Comparison of ENCODE assay signal across 16 mouse cellular contexts in the genomic region with DNA sequence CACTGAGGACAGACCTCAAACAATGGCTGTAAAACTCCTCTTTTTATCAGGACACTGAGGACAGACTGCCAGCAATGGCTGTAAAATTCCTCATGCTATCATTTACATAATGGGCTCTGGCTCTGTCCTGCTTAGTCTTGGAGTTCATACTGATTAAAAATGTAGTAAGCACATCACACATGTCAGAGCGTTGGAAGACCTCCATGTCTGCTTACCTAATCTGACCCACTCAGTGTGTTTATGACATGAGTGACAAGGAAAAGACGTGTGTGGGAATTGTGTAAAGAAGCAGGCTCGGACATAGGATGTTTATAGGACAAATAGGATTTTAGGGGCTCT.
DNase-seq lines count a peak whose midpoint lies in the region; ATAC-seq and TF ChIP-seq lines count a peak whose summit lies in the region.
"Had no signal": no experiment of that assay in that cellular context is flagged by ENCODE, and none has a peak within 500 bp of the region (broad histone marks: within the 10 kb centered on the region; RNA-seq: fewer than 3 reads in every experiment).

No protein-coding gene starts in this region.

- no peaks in the 10 kb centered on the region for H3K9me3 ChIP-seq in forebrain, embryonic 13.5 days (replicated peaks)
- H3K9me3 ChIP-seq in forebrain, postnatal 0 days (ENCODE audit: low read length): no peaks in the 10 kb centered on the region
- no peaks in the 10 kb centered on the region for H3K9me3 ChIP-seq in midbrain, postnatal 0 days (ENCODE audit: low read length)
- no peaks in the 10 kb centered on the region for H3K9me3 ChIP-seq in midbrain, embryonic 14.5 days (ENCODE audit: control insufficient read depth, low read length)
- H3K9me3 ChIP-seq in heart, postnatal 0 days (replicated peaks; ENCODE audit: control insufficient read depth, low read length): no peaks in the 10 kb centered on the region
- H3K9me3 ChIP-seq: liver, embryonic 15.5 days; midbrain, embryonic 10.5 days had no signal

- H3K9ac ChIP-seq in forebrain, embryonic 13.5 days: no peak overlapping the region
- no peak overlapping the region for H3K9ac ChIP-seq in forebrain, postnatal 0 days
- no peak overlapping the region for H3K9ac ChIP-seq in midbrain, postnatal 0 days (replicated peaks; ENCODE audit: low read length, poor library complexity, severe bottlenecking)
- H3K9ac ChIP-seq in midbrain, embryonic 14.5 days (replicated peaks; ENCODE audit: low read length): no peak overlapping the region
- no peak overlapping the region for H3K9ac ChIP-seq in heart, postnatal 0 days (replicated peaks; ENCODE audit: low read depth, low read length)
- H3K9ac ChIP-seq: hindbrain, embryonic 14.5 days; liver, embryonic 15.5 days had no signal

- no peak overlapping the region for H3K4me3 ChIP-seq in forebrain, embryonic 13.5 days
- H3K4me3 ChIP-seq in forebrain, postnatal 0 days (ENCODE audit: low read depth, low read length): no peak overlapping the region
- no peak overlapping the region for H3K4me3 ChIP-seq in midbrain, postnatal 0 days (ENCODE audit: low read depth, low read length)
- H3K4me3 ChIP-seq in midbrain, embryonic 14.5 days (replicated peaks; ENCODE audit: low read depth, low read length): no peak overlapping the region
- no peak overlapping the region for H3K4me3 ChIP-seq in heart, postnatal 0 days (ENCODE audit: low read depth, low read length)
- H3K4me3 ChIP-seq in kidney, adult 2 months (ENCODE audit: insufficient read depth, low read depth, low read length): no peak overlapping the region
- H3K4me3 ChIP-seq: liver, embryonic 15.5 days; midbrain, embryonic 10.5 days had no signal

- H3K27ac ChIP-seq in forebrain, embryonic 13.5 days: no peak overlapping the region
- no peak overlapping the region for H3K27ac ChIP-seq in forebrain, postnatal 0 days (ENCODE audit: low read depth, low read length)
- no peak overlapping the region for H3K27ac ChIP-seq in midbrain, postnatal 0 days (ENCODE audit: low read depth, low read length)
- H3K27ac ChIP-seq in midbrain, embryonic 14.5 days (replicated peaks; ENCODE audit: low read depth, low read length): no peak overlapping the region
- peak overlapping the region; percentile 88 for H3K27ac ChIP-seq in heart, postnatal 0 days (ENCODE audit: low read depth)
- H3K27ac ChIP-seq in kidney, adult 2 months (ENCODE audit: insufficient read depth, low read depth, low read length): no peak overlapping the region
- H3K27ac ChIP-seq: hindbrain, embryonic 14.5 days; liver, embryonic 15.5 days; midbrain, embryonic 10.5 days had no signal

- DNase-seq in forebrain, postnatal 0 days: no peak
- peak; percentile 17 for DNase-seq in midbrain, postnatal 0 days (ENCODE audit: low spot score)
- no peak for DNase-seq in midbrain, embryonic 14.5 days
- DNase-seq in heart, postnatal 0 days (ENCODE audit: low spot score): peak; percentile 76
- DNase-seq in frontal cortex, adult 2 months (ENCODE audit: extremely low spot score in 1 of 2, low spot score in 1 of 2): no peak
- DNase-seq in kidney, adult 2 months: no peak
- DNase-seq in natural killer cell, adult 2 months (ENCODE audit: low spot score in 2 of 2): no peak
- DNase-seq: adrenal gland, postnatal 25 days; B cell, adult 2 months; embryo, embryonic 11 days; left cerebral cortex, postnatal 4 days; right cerebral cortex, adult 18-20 months had no signal

- 0 out of 2 replicates have a peak, but pooled peaks have one; percentile 43 for TF ChIP-seq EP300 in heart, postnatal 0 days (IDR thresholded peaks at IDR 0.05; ENCODE audit: low read depth)

- 0 out of 2 replicates have a peak, but pooled peaks have one; percentile 19 for ATAC-seq in forebrain, embryonic 13.5 days
- ATAC-seq in forebrain, postnatal 0 days: no peak
- ATAC-seq in midbrain, postnatal 0 days (ENCODE audit: low FRiP score): no peak
- ATAC-seq in midbrain, embryonic 14.5 days (ENCODE audit: low FRiP score, low TSS enrichment): no peak
- peak; percentile 91 for ATAC-seq in heart, postnatal 0 days (ENCODE audit: insufficient read depth, low read depth)

- H3K36me3 ChIP-seq in forebrain, embryonic 13.5 days (ENCODE audit: poor library complexity, severe bottlenecking): no peaks in the 10 kb centered on the region
- no peaks in the 10 kb centered on the region for H3K36me3 ChIP-seq in forebrain, postnatal 0 days (ENCODE audit: insufficient read depth)
- no peaks in the 10 kb centered on the region for H3K36me3 ChIP-seq in midbrain, postnatal 0 days (ENCODE audit: insufficient read depth, low read length)
- no peaks in the 10 kb centered on the region for H3K36me3 ChIP-seq in midbrain, embryonic 14.5 days (ENCODE audit: control insufficient read depth, insufficient read depth, low read length)
- no peaks in the 10 kb centered on the region for H3K36me3 ChIP-seq in heart, postnatal 0 days (replicated peaks; ENCODE audit: control insufficient read depth, insufficient read depth, low read length)
- no peaks in the 10 kb centered on the region for H3K36me3 ChIP-seq in kidney, adult 2 months (ENCODE audit: control insufficient read depth, insufficient read depth, low read length)
- H3K36me3 ChIP-seq: liver, embryonic 15.5 days; midbrain, embryonic 10.5 days had no signal

- no peaks in the 10 kb centered on the region for H3K27me3 ChIP-seq in forebrain, embryonic 13.5 days
- H3K27me3 ChIP-seq in forebrain, postnatal 0 days (ENCODE audit: insufficient read depth, low read length): no peaks in the 10 kb centered on the region
- H3K27me3 ChIP-seq in midbrain, postnatal 0 days (ENCODE audit: insufficient read depth, low read length): no peaks in the 10 kb centered on the region
- H3K27me3 ChIP-seq in midbrain, embryonic 14.5 days (ENCODE audit: control insufficient read depth, insufficient read depth, low read length): no peaks in the 10 kb centered on the region
- H3K27me3 ChIP-seq in heart, postnatal 0 days (ENCODE audit: control insufficient read depth, insufficient read depth, low read length): no peaks in the 10 kb centered on the region
- H3K27me3 ChIP-seq in kidney, adult 2 months (replicated peaks; ENCODE audit: control insufficient read depth, insufficient read depth, low read length): no peaks in the 10 kb centered on the region
- H3K27me3 ChIP-seq: liver, embryonic 15.5 days had no signal

- H3K4me1 ChIP-seq in forebrain, embryonic 13.5 days: peaks cover 9% of the 10 kb centered on the region; the same call in 1 of the 2 replicates
- H3K4me1 ChIP-seq in forebrain, postnatal 0 days (ENCODE audit: insufficient read depth): no peaks in the 10 kb centered on the region
- no peaks in the 10 kb centered on the region for H3K4me1 ChIP-seq in midbrain, postnatal 0 days (ENCODE audit: insufficient read depth, low read length)
- H3K4me1 ChIP-seq in midbrain, embryonic 14.5 days (ENCODE audit: control insufficient read depth, insufficient read depth, low read length): 0 out of 2 replicates have a peak, but pooled peaks cover 13% of the 10 kb centered on the region
- peaks cover 7% of the 10 kb centered on the region for H3K4me1 ChIP-seq in heart, postnatal 0 days (ENCODE audit: control insufficient read depth, insufficient read depth)
- no peaks in the 10 kb centered on the region for H3K4me1 ChIP-seq in kidney, adult 2 months (ENCODE audit: control insufficient read depth, insufficient read depth, low read length)
- H3K4me1 ChIP-seq: liver, embryonic 15.5 days had no signal

- TF ChIP-seq CTCF in forebrain, postnatal 0 days (IDR thresholded peaks at IDR 0.05; ENCODE audit: low read depth): no peak
- no peak for TF ChIP-seq CTCF in midbrain, postnatal 0 days (IDR thresholded peaks at IDR 0.05)
- TF ChIP-seq CTCF in heart, postnatal 0 days (IDR thresholded peaks at IDR 0.05; ENCODE audit: low read depth): no peak
- no peak for TF ChIP-seq CTCF in kidney, adult 2 months (conservative IDR thresholded peaks at IDR 0.05; ENCODE audit: insufficient read depth, insufficient read length, low read depth, low read length)

- H3K4me2 ChIP-seq in forebrain, embryonic 13.5 days: no peak overlapping the region
- no peak overlapping the region for H3K4me2 ChIP-seq in forebrain, postnatal 0 days (ENCODE audit: low read depth)
- H3K4me2 ChIP-seq in midbrain, postnatal 0 days (ENCODE audit: low read depth, low read length, poor library complexity, severe bottlenecking): no peak overlapping the region
- H3K4me2 ChIP-seq in midbrain, embryonic 14.5 days (ENCODE audit: low read length): no peak overlapping the region
- peak overlapping the region; percentile 34 for H3K4me2 ChIP-seq in heart, postnatal 0 days (ENCODE audit: low read depth, low read length)
- H3K4me2 ChIP-seq: hindbrain, embryonic 14.5 days; liver, embryonic 15.5 days had no signal

- no peak for TF ChIP-seq POLR2A in kidney, adult 2 months (IDR thresholded peaks at IDR 0.05; ENCODE audit: low read depth, low read length)

- WGBS in forebrain, embryonic 13.5 days: 74% methylated on average over 3 of the region's 3 CpGs
- WGBS in forebrain, postnatal 0 days: 41% methylated on average over 3 of the region's 3 CpGs
- 41% methylated on average over 3 of the region's 3 CpGs for WGBS in midbrain, postnatal 0 days
- 49% methylated on average over 3 of the region's 3 CpGs for WGBS in midbrain, embryonic 14.5 days
- 19% methylated on average over 3 of the region's 3 CpGs for WGBS in heart, postnatal 0 days
- WGBS in kidney, adult 2 months: 73% methylated on average over 3 of the region's 3 CpGs

Comparison
In these comparisons a context has a peak if more than half of its experiments do, and no peak if none do; other contexts are left out.
1. ATAC-seq: peak in forebrain, embryonic 13.5 days (single experiment) and heart, postnatal 0 days (single experiment); none in forebrain, postnatal 0 days (single experiment), midbrain, postnatal 0 days (single experiment) and midbrain, embryonic 14.5 days (single experiment).
2. DNase-seq: peak in midbrain, postnatal 0 days (single experiment) and heart, postnatal 0 days (single experiment); none in forebrain, postnatal 0 days (single experiment), midbrain, embryonic 14.5 days (single experiment), frontal cortex, adult 2 months (0 of 2), kidney, adult 2 months (single experiment) and natural killer cell, adult 2 months (0 of 2).